Mouse (Mus musculus): ENCODE measurements around the gene Npdc1. TPM values are rescaled to one million over a fixed set of nuclear protein-coding genes. Genes with fewer than 3 reads are reported as not detected.
"Not testable (repeated sequence)": the region's sequence is repeated elsewhere in the genome, so short reads cannot be mapped to it uniquely, and the experiment has no call there.

Gene Npdc1
- total RNA-seq, 1 experiment from 2014 or later: not detected

- ATAC-seq (replicated peaks; ENCODE audit: insufficient number of reproducible peaks, low FRiP score, low TSS enrichment, poor library complexity, severe bottlenecking): no peak
These were observed 7.9 kb upstream of the Npdc1 start for GRCm38 (mm10) chr2:25391266-25391665.

GRCm38 (mm10) chr2:25394281-25395221, 4.6 kb upstream of the Npdc1 start:
- no peak for ATAC-seq (replicated peaks; ENCODE audit: insufficient number of reproducible peaks, low FRiP score, low TSS enrichment, poor library complexity, severe bottlenecking)

GRCm38 (mm10) chr2:25395721-25396596, 3.2 kb upstream of the Npdc1 start, which contains the start of gene Entpd2:
Gene Entpd2 (plus strand): TSS chr2:25395874.
- ATAC-seq (replicated peaks; ENCODE audit: insufficient number of reproducible peaks, low FRiP score, low TSS enrichment, poor library complexity, severe bottlenecking): no peak

- ATAC-seq (replicated peaks; ENCODE audit: insufficient number of reproducible peaks, low FRiP score, low TSS enrichment, poor library complexity, severe bottlenecking): no peak
These were observed 2.6 kb upstream of the Npdc1 start for GRCm38 (mm10) chr2:25396597-25396983.

- no peak for ATAC-seq (replicated peaks; ENCODE audit: insufficient number of reproducible peaks, low FRiP score, low TSS enrichment, poor library complexity, severe bottlenecking)
These were observed 2.1 kb upstream of the Npdc1 start for GRCm38 (mm10) chr2:25397010-25397409.

GRCm38 (mm10) chr2:25398065-25398464, 1.1 kb upstream of the Npdc1 start:
- no peak for ATAC-seq (replicated peaks; ENCODE audit: insufficient number of reproducible peaks, low FRiP score, low TSS enrichment, poor library complexity, severe bottlenecking)

- no peak for ATAC-seq (replicated peaks; ENCODE audit: insufficient number of reproducible peaks, low FRiP score, low TSS enrichment, poor library complexity, severe bottlenecking)
These were observed 1.1 kb downstream of the Npdc1 start for GRCm38 (mm10) chr2:25400291-25400690.

GRCm38 (mm10) chr2:25400764-25401163, 1.6 kb downstream of the Npdc1 start:
- no peak for ATAC-seq (replicated peaks; ENCODE audit: insufficient number of reproducible peaks, low FRiP score, low TSS enrichment, poor library complexity, severe bottlenecking)

- ATAC-seq (replicated peaks; ENCODE audit: insufficient number of reproducible peaks, low FRiP score, low TSS enrichment, poor library complexity, severe bottlenecking): 0 out of 2 replicates have a peak, but pooled peaks have one; percentile 41
These were observed 3.3 kb downstream of the Npdc1 start for GRCm38 (mm10) chr2:25402377-25402971.

- ATAC-seq (replicated peaks; ENCODE audit: insufficient number of reproducible peaks, low FRiP score, low TSS enrichment, poor library complexity, severe bottlenecking): no peak
These were observed 3.9 kb downstream of the Npdc1 start for GRCm38 (mm10) chr2:25402972-25403601.

GRCm38 (mm10) chr2:25403994-25404393, 4.8 kb downstream of the Npdc1 start:
- no peak for ATAC-seq (replicated peaks; ENCODE audit: insufficient number of reproducible peaks, low FRiP score, low TSS enrichment, poor library complexity, severe bottlenecking)

- ATAC-seq (replicated peaks; ENCODE audit: insufficient number of reproducible peaks, low FRiP score, low TSS enrichment, poor library complexity, severe bottlenecking): no peak
These were observed 9.8 kb downstream of the Npdc1 start for GRCm38 (mm10) chr2:25408908-25409307.

GRCm38 (mm10) chr2:25413436-25413835, 14.3 kb downstream of the Npdc1 start:
- not testable (repeated sequence) for ATAC-seq (replicated peaks; ENCODE audit: insufficient number of reproducible peaks, low FRiP score, low TSS enrichment, poor library complexity, severe bottlenecking)

- ATAC-seq (replicated peaks; ENCODE audit: insufficient number of reproducible peaks, low FRiP score, low TSS enrichment, poor library complexity, severe bottlenecking): no peak
These were observed 18.3 kb downstream of the Npdc1 start for GRCm38 (mm10) chr2:25417426-25417825.

- no peak; the same call in 1 of the 2 replicates for ATAC-seq (replicated peaks; ENCODE audit: insufficient number of reproducible peaks, low FRiP score, low TSS enrichment, poor library complexity, severe bottlenecking)
These were observed 22.7 kb downstream of the Npdc1 start for GRCm38 (mm10) chr2:25421896-25422295.

GRCm38 (mm10) chr2:25422587-25423410, 23.6 kb downstream of the Npdc1 start, which contains the start of gene Fut7:
Gene Fut7 (plus strand): TSS chr2:25423267.
- peak; percentile 64 for ATAC-seq (replicated peaks; ENCODE audit: insufficient number of reproducible peaks, low FRiP score, low TSS enrichment, poor library complexity, severe bottlenecking)

- no peak for ATAC-seq (replicated peaks; ENCODE audit: insufficient number of reproducible peaks, low FRiP score, low TSS enrichment, poor library complexity, severe bottlenecking)
These were observed 24.5 kb downstream of the Npdc1 start for GRCm38 (mm10) chr2:25423626-25424025.

GRCm38 (mm10) chr2:25425481-25425880, 26.3 kb downstream of the Npdc1 start:
- no peak for ATAC-seq (replicated peaks; ENCODE audit: insufficient number of reproducible peaks, low FRiP score, low TSS enrichment, poor library complexity, severe bottlenecking)
